Mouse (Mus musculus) ES-Bruce4 (cell line): Measurements from ENCODE around the gene Paxip1.

Experiments
- CTCF ChIP-seq: IDR thresholded peaks from one replicate; pipeline ENCODE4 v1.8.1; 2011; ENCODE audit warnings: low read depth, low read length
- EP300 ChIP-seq: IDR thresholded peaks from 2 replicates; pipeline ENCODE4 v1.6.1; 2011; ENCODE audit warnings: low read depth, low read length; ENCODE audit not compliant: insufficient read depth
- POLR2A ChIP-seq: IDR thresholded peaks from one replicate; pipeline ENCODE4 v1.8.1; 2011; ENCODE audit warnings: low read length; ENCODE audit not compliant: insufficient read depth

GRCm38 (mm10) chr5:27706551-27706950 is 84.9 kb downstream of the Paxip1 start:
- TF ChIP-seq CTCF, result no peak
- no peak for TF ChIP-seq POLR2A
- no peak for TF ChIP-seq EP300
